Mouse (Mus musculus) thymus, adult 18-20 months (tissue): ENCODE measurements around the gene Gas1.

Experiments used
- DNase-seq, 2 experiments: peaks; one replicate each; pipeline ENCODE4 v3.0.0; 2022; ENCODE audit warnings: mixed read lengths in 2 of 2

Gene Gas1

DNA sequence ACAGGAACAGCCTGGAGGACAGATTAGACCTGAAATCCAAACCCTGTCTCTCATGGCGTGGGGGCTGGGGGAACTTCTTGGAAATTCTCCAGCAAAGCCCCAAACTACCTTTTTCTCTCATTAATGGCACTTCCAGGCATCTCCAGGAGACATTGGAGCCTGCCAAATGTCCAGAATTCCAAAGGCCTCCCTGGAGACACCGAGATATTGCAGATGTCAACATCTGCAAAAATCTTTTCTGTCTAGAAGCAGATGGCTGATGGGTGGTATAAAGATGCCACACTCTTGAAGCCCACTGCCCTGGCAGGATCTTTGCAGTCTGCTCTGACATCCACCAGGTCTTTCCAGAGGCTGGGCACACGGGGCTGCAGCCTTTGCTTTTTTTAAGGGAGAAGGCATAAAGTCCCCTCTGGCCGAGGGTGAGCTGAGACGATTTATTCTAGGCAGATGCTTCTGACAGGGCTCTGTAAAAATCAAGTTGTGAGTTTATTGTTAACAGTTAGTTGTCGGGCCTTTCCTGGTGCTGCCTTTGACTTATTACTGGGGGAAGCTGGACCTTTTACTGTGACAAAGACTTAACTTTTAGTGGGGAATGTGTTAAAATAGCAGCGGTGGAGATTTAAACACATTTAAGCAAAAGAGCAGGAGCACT is 4.7 kb downstream of the Gas1 start:
- no peak for DNase-seq

DNA sequence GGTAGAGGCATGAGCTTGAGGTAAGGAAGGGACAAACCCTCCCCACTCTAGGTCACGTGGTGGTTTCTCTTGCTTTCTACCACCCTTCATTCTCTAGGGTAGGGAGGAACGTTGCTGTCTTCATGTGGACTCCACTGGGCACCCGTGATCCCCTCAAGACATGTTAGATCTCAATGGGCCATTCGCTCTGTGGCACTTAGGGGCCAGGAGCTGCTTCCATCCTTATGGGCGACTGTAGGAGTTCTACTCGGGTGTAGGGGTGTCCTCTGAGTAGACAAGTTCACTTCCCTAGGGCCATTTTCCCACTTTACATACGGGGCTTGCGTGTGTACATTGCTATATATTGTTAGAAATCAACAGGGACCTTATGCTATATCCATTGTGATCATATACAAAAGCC is 5.4 kb downstream of the Gas1 start:
- DNase-seq: no peak

DNA sequence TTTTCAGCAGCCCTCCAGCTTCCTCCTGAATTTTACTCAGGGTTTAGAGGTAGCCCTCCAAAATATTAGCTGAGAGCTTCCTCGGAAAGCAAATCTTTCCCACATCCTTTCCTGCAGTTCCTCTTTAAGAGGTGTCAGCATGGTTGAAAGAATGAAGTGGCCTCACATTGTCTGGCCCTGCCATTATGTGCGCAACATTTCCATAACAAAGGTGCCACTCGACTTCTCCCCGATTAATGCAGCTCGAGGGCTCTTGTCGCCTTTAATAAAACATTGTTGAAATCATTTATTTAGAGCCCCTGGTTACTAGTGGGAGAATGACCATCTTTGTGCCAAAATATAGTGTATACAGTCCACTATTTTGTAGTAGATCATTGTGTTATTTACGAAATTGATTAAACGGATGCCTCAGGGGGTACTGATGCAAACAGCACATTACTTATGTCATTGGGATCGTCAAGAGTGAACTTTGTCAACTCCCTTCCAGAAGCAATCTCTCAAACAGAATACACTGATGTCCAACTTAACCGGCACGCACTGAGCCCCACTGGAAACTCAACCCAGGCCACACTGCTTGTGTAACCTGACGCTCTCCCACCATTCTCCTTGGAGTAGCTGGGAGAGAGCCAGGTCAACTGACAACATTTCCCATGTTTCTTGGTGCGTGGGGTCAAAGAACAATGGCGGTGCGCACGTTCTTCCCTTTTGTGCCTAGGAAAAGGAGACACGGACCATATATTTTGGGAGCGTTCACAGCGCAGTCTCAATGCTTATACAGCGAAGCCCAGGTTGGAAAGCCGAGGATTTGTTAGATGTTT is 6.1 kb downstream of the Gas1 start:
- no peak for DNase-seq

DNA sequence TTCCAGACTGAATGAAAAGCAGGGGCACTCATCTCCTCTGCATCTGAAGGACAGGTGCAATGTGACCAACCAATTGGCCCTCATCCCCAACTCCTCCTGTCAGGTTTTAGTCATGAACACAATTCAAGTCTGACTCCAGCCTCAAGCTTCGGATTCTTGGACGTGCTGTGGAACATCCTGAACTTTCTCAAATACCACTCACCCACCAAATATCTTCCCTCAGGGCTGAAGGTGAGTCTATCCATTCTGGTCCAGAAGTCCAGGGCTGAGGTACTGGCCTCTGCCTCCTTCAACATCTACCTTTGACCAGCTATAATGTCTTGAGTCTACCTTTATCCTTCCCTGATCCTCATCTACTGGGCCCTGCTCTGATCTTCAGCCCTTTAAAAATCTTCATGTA is 8.1 kb downstream of the Gas1 start:
- no peak for DNase-seq

DNA sequence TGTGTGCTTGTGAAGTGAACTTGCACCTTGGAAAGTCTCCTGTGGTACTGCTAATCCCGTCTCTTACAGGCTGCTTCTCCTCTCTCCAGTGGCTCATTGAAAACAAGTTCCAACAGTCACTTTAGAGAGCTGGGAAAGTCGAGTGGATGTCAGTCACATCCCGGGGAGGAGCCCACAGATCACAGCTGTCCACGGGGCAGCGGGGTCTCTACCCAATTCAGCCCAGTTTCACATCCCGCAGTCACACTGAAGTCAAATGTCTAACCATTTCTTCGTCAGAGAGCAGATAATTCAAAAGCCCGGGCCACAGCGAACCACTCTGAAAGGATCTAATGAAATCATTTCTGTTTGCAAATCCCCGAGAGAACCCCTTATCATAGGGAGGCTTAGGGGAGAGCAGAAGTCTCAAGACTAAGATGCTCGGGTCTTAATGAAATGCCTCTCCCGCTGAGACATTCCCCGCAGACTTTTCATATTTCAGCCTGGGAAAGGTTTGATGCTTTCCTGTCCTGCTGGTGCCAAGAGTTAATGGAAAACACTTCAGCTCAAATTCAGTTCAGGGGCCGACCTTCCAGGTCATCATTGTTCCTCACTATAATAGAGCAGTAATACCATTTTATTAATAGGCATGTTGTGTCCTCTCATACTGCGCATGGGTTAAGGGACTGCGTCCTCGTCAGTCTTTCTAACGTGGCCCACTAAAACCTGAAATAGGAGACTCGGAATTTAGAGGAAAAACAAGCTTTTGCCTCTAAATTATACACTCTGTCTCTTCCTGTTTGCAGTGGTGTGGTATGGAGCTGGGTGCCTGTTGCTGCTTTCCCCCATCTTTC is 20.7 kb downstream of the Gas1 start:
- no peak for DNase-seq

DNA sequence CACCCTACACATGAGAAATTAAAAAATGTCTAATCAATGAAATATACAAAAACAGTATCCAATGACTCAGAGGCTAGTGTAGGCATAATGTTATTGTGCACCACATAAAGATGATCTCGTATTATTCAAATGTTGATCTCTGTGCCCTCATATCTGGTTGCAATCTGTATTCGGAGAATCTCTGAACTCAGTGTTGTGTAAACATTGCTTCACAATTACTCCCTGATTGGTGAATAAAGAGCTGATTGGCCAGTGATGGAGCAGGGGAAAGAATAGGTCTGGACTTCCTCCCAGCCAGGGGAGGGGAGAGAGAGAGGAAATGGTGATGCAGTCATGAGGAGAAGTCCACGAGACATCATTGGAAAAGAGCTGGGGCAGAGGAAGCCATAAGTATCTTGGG is 23.0 kb downstream of the Gas1 start:
- no peak for DNase-seq

DNA sequence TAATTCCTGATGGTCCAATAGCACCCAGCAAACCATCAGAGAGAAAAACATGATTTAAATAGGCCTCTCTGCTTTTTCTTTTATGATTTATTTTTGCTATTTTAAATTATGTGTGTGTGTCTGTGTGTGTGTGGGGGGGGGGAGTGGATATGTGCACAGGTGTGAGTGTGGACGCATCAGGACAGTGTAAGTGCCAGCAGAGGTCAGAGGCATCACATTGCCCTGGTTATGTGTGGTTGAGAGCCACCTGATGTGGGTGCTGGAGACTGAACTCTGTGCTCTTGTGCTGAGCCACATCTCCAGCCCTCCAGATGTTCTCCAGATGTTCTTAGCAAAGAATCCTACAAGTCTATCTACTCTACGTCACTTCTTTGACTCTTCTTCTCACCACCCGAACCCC is 28.9 kb downstream of the Gas1 start:
- no peak for DNase-seq

DNA sequence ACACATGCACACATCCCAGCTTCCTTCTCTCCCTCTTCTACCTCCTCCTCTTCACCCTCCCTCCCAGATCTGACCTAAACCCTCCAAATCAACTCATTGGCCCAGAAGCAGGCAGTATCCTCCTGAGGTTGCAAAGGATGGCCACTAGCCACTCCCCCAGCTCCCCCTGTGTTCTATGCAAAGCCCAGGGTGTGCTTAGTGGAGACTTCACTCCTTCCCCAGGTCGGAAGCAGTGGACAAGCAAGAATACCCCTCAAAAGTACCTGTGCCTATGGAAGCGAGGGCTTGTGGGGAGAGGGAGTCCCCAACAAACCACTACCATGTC is 29.3 kb downstream of the Gas1 start:
- DNase-seq: no peak

DNA sequence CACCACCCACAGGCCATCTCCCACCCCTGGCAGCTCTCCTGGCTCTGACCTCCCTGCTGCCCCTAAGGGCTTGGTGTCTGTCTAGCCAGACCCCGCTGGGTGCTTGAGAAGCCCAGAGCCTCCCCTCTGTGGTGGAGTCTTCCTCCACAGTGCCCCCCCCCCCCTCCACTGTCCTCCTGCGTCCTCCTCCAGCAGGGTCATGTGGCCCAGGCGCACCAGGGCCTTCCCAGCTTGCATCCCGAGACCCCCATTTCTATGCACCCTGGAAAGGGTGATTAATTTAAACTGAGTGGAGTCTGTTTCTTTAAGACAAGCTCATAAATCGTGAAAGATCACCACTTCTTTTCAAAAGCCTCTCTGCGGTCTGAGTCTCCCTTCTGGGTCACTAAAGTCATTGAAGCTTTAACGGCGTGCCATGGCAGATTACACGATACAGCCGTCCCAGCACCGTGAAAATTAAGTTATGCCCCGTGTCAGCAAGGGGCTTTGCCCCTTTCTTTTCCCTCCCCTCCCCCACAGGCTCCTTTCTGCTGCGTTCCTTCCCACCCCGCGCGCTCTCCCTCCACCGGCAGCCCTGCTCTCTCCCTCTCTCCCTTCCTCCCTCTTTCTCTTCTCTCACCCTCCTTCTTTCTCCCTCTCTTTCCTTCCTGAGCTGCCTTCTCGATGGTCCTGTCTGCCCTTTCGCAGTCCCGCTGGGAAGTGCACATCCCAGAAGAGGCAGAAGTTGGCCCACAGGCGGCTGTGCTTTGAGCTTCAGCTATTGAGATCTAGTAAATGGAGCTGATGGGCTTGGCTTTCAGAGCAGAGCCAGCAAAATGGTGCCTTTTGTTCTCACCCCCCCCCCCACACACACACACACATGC is 29.9 kb downstream of the Gas1 start:
- no peak for DNase-seq

DNA sequence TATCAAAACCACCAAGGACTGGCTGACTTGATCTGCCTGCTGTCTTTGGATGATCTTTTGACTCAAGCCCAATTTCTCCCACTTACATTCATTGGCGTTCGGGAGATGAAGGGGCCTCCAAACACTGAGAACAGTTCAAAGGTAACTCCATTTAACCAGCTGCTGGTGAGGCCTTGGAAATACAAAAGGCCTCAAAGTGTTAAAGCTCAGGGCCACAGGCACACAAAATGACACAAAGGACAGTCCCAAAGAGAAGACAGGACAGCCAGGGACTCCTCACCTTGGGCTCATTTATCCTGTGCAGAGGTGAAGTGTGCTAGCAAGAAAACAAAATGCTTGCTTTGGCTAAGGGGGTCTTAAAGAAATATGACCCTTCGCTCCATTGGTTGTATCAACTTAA is 30.9 kb downstream of the Gas1 start:
- no peak for DNase-seq

DNA sequence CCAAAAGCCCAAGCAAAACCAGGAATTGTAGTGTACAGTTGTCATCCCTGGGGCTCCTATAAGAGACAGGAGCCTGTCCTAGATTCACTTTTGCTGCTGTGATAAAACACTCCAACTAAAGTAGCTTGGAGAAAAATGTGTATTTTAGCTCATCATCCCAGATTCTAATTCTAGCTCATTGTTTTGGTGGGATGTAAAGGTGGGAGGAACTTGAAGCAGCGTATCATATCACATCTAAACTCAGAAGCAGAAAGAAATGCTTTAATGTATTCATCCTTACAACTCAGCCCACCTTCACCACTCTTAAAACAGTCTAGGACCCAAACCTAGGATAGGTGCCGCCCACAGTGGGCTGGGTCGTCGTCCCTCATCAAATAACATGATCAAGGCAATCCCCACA is 40.2 kb downstream of the Gas1 start:
- DNase-seq: no peak

DNA sequence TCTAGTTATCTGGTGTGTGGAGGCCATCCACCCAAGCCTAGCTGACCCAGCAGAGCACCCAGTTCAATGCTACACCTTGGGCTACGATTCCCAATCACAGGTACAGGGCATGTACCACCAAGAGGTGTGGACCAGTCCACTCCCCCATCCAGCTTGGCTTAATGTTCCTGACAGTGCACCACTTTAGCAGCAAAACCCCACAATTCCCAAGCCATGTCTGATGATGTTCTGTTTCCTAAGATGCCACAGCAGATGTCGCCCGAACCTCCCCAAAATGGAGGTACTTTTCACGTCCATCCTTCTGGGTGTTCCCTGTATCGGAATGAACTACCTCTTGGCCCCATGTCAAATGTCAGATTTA is 42.7 kb downstream of the Gas1 start:
- DNase-seq: no peak

DNA sequence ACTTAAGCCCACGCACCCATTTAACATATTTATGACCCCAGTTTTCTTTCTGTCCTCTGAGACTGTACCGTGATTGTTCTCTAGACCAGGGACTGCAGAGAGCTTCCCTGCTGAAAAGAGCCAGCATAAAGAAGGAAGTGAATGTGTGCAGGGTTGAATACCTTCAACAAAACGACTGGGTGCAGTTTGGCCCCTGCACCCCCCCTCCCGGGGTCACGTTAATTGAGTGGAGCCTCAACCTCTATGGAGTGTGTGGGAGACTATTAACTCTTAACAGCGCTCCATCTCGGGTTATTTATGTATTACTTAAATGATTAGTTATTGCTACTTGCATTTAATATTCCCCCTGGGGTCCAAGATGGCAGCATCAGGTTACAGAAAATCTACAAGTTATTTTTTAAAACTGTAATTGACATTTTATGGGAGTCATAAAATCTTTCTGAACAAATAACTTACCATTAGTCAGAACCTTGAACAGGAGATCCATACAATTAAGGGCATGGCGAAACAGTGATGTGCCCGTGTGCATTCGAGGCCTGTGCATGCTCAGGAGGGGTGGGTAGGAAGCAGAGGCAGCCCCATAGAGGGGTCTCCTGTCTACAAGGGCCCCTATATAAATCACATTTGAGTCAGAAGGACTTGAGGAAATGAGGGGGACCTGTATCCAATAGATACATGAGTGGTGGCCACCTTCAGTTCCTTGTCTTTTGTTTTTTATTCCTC is 43.3 kb downstream of the Gas1 start:
- no peak for DNase-seq

DNA sequence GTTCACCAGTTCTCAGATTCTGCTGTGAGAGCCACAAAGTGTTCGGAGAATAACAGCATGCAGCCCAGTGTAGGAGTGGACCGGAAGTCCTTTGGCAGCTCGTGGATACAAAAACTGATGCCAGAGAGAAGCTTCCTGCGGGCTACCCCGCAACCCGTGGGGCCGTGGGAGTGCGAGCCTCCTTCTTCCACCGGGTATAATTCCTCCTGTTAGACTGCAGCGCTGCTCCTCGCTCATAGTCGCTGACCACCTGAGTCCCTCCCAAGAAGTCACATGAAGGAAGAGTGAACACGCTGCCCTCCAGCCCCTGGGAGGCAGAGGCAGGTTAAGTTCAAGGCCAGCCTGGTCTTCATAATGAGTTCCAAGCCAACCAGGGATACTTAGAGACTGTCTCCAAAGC is 45.4 kb downstream of the Gas1 start:
- no peak for DNase-seq

DNA sequence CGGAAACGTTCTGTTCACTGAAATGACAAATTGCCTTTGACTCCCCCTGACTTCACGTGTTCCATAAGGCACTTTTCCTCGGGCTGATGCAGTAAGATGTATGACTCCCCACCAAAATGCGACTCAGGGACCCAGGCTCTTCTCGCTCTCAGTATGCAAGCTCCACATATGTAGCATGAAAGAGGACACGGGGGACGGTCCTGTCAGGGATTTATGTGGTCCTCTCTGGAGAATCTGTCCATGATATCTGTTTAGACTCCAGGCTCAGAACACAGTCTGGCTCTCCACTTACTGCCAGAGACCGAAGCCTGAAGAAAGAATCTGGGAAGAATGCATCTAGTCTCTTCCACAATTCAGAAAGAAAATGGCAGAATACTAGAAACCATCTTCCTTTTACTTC is 47.6 kb downstream of the Gas1 start:
- DNase-seq: no peak

DNA sequence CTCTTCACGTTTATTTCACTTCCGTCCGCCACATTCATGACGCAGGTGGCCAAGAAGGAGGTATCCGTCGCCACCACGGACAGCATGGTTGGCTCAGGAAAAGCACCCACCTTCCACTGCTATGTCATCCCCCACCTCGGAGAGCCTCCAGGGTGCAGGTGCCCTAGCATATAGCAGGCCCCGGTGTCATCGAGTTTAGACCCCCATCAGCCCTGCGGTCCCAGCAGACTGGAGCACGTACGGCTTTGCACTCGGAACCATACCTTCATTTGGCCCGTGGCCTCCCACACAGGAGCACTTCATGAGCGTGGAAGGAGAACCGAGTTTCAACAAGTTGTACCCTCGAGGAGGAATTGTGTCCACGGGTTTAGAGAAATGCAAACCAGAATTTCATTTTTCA is 50.8 kb downstream of the Gas1 start:
- no peak for DNase-seq

DNA sequence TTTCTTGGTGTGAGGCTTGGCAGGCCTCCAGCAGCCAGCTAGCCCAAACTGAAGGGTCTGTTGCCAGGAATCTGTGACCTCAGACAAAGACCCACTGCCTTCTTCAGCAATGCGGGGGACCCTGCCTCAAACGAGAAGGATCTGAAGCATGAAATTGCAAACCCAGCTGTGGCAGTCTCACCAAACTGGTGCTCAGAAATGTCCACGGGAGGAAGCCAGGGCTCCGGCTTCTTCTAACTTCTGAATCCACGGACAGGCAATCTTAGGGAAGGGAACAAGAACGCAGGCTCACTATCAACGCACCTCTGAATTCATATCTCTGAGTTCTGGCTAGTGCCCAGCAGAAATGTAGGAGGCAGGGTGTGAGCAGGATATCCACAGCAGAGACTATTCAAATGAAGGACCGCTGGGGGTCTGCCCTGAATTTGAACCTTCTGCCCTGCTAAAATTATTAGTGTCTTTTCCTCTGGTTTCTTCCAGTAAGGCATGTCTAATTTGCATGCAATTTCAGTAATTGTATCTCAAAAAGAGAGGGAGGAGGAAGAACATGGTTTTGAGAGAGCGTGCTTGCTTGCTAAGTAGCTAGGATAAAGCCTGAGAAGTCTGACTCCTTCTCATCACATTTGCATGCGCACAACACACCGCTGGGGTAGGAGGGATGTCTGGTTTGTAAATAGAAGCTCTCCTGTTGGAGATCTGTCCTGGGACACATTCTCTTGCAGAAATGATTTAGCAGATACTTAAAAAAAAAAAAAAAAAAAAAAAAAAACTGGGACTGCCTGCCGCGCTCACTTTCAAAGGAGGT is 51.5 kb downstream of the Gas1 start:
- DNase-seq: no peak

DNA sequence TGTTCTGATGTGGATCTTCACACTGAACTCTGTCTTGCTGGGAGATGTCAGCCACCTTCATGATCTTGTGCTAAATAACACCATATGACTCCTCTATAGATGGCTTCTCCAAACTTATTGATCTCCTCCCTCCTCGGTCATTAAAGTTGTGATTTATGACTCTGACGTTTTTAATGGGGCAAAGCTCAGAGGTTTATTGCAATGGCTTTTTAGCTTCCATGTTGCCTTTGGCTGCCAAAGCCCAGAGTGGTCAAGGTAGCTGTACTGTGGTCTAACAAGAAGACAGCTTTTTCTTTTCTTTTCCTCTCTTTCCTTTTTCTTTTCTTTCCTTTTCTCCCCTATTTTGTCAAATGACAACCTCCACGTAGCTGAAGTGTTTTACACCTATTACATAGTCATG is 52.1 kb downstream of the Gas1 start:
- no peak for DNase-seq

DNA sequence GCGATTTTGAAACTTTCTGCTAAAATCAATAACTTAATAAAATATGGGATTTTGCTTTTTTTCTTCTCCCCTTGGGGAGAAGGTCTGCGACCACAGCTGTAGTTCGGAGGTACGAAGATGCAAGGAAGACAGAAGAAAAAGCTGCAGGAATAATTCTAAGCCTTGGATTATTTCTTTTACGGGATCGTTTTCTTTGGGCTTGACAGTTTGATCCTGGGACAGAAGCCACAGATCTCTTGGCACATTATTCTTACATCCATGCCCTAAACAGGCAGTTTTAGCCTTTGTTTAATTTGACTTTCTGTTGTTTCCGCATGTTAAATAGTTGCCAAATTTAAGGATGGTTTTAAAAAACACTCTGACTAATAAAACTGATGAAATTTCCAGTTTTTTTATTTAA is 52.7 kb downstream of the Gas1 start:
- no peak for DNase-seq
